Mouse (Mus musculus) left cerebral cortex, postnatal 10 days (tissue): ENCODE results near the gene Pnrc2. TPM values are rescaled to one million over a fixed set of nuclear protein-coding genes. Genes with fewer than 3 reads are reported as not detected.
A peak's percentile ranks its signal among the peaks of the same experiment; 100 is the strongest.

Experiments
- DNase-seq, 2 experiments: peaks; one replicate each; pipeline ENCODE4 v3.0.0; 2021 to 2022; ENCODE audit warnings: low spot score in 2 of 2, mixed read lengths in 1 of 2; ENCODE audit errors: extremely low spot score in 1 of 2
- intact Hi-C: fragments of 180-260 bp; cut with DNase I; formaldehyde crosslinking; loops from one replicate; pipeline ENCODE4 v1.15.1; 2025
- total RNA-seq, 2 experiments: library from RNA; stranded (reverse); gene quantifications; 2 replicates each; pipeline ENCODE4 v1.2.3; 2021

Gene Pnrc2
- total RNA-seq, 2 experiments from 2014 or later = 47.1 to 47.9 TPM

- DNase-seq = no peak
- intact Hi-C loops = no loop called here
Measured at GRCm38 (mm10) chr4:135847581-135847980, 26.1 kb downstream of the Pnrc2 start.

DNA sequence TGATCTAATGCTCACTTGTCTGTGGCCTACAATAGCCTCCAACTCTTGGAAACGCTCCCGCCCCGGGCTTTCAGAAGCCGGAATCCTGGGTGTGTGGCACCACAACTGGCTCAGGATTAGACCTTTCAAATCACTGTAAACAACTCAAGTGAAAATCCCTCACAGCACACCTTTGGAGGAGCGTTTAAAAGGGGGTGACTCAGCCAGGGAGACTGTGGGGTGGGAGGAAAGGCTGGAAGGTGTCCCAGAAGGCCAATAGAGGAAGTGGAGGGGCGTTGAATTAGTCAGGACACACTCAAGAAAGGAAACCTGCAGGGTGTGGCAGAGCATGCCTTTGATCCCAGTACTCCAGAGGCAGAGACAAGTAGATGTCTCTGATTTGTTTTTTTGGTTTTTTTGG, 29.2 kb downstream of the Pnrc2 start:
- DNase-seq = no peak
- intact Hi-C loops = no loop called here

DNA sequence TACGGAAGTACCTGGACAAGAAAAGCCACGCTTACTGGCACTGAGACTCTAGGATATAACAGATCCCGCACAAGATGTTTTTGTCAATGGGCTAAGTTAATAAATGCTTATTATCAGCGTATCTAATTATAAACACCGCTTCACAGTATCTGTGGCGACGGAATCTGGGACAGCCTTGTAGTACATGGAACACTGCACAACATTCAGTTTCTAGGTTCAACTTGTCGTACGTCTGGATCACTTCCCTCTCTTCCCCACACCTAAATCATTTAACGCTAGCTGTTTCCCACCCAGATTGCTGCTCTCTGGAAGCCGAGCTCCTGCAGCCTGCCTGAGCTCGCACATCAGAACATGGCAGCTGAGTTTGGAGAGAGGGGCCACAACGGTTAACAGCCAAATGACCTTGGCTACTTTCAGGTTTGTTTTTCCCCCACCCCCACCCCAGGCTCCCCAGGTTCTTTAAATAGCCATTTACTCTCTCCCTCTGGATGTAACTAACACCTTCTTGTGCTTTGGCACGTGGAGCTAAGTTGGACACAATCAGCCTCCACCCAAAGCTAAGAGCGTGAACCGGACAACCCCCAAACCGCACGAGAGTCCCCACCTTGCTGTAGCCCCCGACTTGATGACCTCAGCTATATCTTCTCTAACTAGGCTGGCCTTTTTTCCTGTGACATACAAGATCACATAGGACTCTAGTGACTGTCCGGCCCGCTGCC, 34.2 kb downstream of the Pnrc2 start:
- intact Hi-C loops = no loop called here
- no peak for DNase-seq

DNA sequence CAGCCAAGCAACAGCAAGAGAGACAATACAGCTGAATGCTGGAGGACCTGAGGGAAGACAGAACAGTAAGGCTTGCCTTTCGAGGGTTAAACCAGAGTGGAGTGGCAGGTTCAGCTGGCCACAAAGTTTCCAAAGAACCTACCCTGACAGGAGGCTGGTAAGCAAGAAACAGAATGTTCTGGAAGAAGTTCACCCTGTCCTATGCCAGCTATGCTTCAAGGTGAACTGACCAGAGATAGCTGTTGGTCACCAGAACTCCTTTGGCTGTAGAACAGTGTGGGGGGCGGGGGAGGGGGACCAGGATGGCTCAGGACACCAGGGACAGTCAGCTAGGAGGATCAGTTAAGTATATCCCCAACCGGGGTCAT, 34.7 kb downstream of the Pnrc2 start:
- intact Hi-C loops = no loop called here
- DNase-seq = no peak

GRCm38 (mm10) chr4:135834124-135834717, 39.4 kb downstream of the Pnrc2 start:
- intact Hi-C loops = no loop called here
- DNase-seq = no peak

DNA sequence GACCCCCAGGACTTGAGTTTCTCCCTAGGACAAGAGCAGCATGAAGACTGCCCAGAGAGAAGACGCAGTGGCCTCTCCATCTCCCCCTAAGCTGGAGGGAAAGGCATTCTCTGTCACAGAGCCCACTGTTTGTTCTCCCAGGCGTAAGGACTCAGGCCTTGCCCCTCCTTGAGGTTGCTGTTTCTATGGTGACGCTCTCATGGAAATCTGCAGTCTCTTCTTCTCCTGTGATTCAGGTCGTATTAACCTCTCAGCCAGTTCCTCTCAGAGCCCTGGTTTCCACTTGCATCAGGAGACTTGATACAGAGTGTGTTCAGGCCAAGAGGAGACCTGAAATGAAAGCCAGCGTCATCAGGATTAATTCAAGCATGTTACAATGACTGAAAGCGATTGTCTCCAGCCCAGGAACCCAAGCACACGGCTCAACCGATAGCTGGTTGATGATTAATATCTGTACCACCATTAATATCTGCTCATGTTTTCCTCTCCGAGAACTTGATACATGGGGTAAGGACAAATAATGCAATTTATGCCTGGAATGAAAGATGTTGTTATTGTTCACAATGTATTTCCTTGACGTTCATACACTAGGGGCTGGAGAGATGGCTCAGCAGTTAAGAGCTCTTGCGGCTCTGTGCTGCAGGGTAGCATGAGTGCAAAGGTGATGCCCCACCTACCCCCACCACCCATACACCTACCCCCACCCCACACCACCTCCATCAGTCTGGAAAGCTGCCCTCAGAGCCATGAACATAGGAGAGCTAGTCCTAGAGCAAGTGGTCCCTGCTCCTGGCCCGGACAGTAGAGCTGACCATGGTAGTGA, 40.1 kb downstream of the Pnrc2 start:
- intact Hi-C loops = no loop called here
- DNase-seq = no peak

DNA sequence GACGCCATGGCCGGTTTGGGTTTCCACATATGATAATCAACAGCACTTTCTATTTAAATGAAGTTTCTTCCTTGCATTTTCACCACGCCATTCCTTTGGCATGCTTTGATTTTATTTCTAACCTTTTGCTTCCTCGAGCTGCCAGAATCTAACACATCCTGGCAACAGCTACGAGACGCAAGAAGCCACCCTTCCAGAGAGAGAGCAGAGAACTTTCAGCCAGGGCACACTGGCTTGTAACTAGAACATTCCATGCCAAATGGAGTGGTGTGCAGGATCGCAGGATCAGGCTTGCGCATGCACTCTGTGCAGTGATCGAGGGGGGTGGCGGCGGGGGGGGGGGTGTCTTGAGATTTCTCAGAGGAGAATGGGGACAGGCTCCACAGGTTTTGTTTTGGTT, 41.6 kb downstream of the Pnrc2 start:
- intact Hi-C loops = no loop called here
- DNase-seq = no peak

DNA sequence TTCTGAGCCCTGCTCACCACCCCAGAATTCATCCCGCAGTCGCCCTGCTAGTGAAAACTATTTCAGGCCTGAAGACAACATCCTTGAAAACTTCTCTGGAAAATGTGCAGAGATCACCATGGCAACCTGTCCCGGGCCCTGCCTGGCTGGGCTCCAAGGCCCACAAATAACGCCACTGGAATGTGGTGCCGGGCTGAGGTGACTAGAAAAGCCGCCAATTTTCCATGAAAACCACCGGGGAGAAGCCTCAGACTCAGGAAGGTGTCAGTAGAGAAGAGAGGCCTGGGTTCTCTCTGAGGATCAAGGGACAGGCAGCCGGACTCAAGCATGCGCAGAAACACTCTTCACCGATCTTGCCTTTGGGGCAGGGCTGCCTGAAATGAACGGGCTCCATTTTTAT, 45.2 kb downstream of the Pnrc2 start:
- intact Hi-C loops = loop anchor here (5.0 kb wide), 1 partner anchor 44 kb away; the partner anchor contains the start of gene Pnrc2
- peak; percentile 84 to 88 for DNase-seq

- intact Hi-C loops = no loop called here
- DNase-seq = no peak
Measured at GRCm38 (mm10) chr4:135824254-135824653, 49.4 kb downstream of the Pnrc2 start.

DNA sequence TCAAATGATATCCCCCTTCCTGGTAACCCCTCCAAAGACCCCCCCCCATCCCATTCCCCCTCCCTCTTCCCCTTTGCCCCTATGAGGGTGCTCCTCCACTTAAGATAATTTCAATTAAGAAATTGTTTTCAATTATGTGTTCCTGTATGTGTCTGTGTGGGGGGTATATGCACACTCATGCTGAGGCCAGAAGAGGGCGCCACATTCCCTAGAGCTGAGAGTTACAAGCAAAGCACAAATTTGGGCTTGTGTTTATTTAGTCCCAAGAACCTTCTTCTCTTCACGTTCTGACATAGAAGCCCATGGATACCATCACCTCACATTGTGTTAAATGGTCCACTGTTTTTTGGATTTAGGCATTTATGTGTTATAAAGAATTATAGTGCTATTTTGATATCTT, 50.4 kb downstream of the Pnrc2 start:
- intact Hi-C loops = no loop called here
- peak in 1 of 2 experiments; percentile 52 for DNase-seq

DNA sequence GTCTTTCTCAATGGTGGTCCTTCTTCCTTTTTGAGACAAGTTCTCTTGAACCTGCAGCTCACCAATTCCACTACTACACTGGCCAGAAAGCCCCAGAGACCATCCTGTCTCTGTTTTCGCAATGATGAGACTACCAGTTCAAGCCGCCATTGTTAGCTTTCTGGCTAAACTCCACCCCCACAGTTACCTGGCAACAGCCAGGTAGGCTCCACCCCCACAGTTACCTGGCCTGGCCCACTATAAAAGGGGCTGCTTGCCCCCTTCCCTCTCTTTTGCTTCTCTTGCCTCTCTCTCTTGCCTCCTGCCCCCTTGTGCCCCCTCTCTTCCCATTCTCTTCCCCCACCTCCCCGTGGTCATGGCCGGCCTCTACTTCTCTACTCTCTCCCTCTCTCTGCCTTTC, 51.9 kb downstream of the Pnrc2 start:
- intact Hi-C loops = no loop called here
- no peak for DNase-seq

Other genes with a start within 250 kb of the Pnrc2 start
- gene Ifnlr1, start 187.6 kb downstream of the Pnrc2 start, total RNA-seq = under 1 TPM; 0.24 to 0.26 TPM
- under 1 TPM; 0.57 to 0.69 TPM for gene Il22ra1, start 145.7 kb downstream of the Pnrc2 start, total RNA-seq
- 1 to 10 TPM; 1.2 to 1.6 TPM for gene Myom3, start 114.1 kb downstream of the Pnrc2 start, total RNA-seq
- gene Srsf10, start 18.1 kb downstream of the Pnrc2 start, total RNA-seq = 10 to 100 TPM; 70.1 to 74.8 TPM
- gene Cnr2, start 21.5 kb upstream of the Pnrc2 start, total RNA-seq = under 1 TPM in 1 of 2 experiments, not detected in 1; 0.11 TPM
- gene Fuca1, start 46.9 kb upstream of the Pnrc2 start, total RNA-seq = 10 to 100 TPM; 46.8 to 47.9 TPM
- 10 to 100 TPM; 30.5 to 31.9 TPM for gene Hmgcl, start 72.6 kb upstream of the Pnrc2 start, total RNA-seq
- 10 to 100 TPM; 28.0 to 29.7 TPM for gene Gale, start 89.9 kb upstream of the Pnrc2 start, total RNA-seq
- gene Lypla2, start 98.8 kb upstream of the Pnrc2 start, total RNA-seq = 10 to 100 TPM; 94.0 to 95.0 TPM
- gene Pithd1, start 113.4 kb upstream of the Pnrc2 start, total RNA-seq = 10 to 100 TPM; 58.4 to 63.8 TPM
- 10 to 100 TPM; 30.1 to 32.3 TPM for gene Eloa, start 147.9 kb upstream of the Pnrc2 start, total RNA-seq
- 100 to 1,000 TPM; 262 to 295 TPM for gene Rpl11, start 179.6 kb upstream of the Pnrc2 start, total RNA-seq